24 mouse cellular contexts compared by ENCODE assay signal in genomic region chr2:37376018-37376417, GRCm38 (mm10). TPM values are rescaled to one million over a fixed set of nuclear protein-coding genes. Genes with fewer than 3 reads are reported as not detected.
DNase-seq lines count a peak whose midpoint lies in the region; ATAC-seq and TF ChIP-seq lines count a peak whose summit lies in the region.
"Had no signal": no experiment of that assay in that cellular context is flagged by ENCODE, and none has a peak within 500 bp of the region (broad histone marks: within the 10 kb centered on the region; RNA-seq: fewer than 3 reads in every experiment).

No protein-coding gene starts in this region.

- H3K27ac ChIP-seq in embryonic facial prominence, embryonic 14.5 days (replicated peaks; ENCODE audit: low read depth, low read length), result no peak overlapping the region
- H3K27ac ChIP-seq in embryonic facial prominence, embryonic 10.5 days (replicated peaks), result no peak overlapping the region
- H3K27ac ChIP-seq in liver, embryonic 13.5 days, result no peak overlapping the region
- no peak overlapping the region for H3K27ac ChIP-seq in hindbrain, embryonic 11.5 days (ENCODE audit: low read depth, low read length)
- H3K27ac ChIP-seq: heart, embryonic 15.5 days; hindbrain, embryonic 10.5 days; limb, embryonic 12.5 days; midbrain, embryonic 12.5 days had no signal

- DNase-seq in embryonic facial prominence, embryonic 14.5 days (ENCODE audit: low spot score), result peak; percentile 14
- no peak for DNase-seq in embryonic facial prominence, embryonic 10.5 days (ENCODE audit: low spot score)
- DNase-seq in 416B (ENCODE audit: low read depth) (peak; percentile 93), Patski (ENCODE audit: low read depth, low spot score) (peak; percentile 34)
- peak; percentile 21 for DNase-seq in liver, embryonic 13.5 days
- DNase-seq in hindbrain, embryonic 11.5 days (ENCODE audit: low spot score), result no peak
- no peak for DNase-seq in retina, embryonic 14.5 days (ENCODE audit: low spot score)
- no peak for DNase-seq in right cerebral cortex, adult 18-20 months
- DNase-seq: adrenal gland, adult 2 months; cerebellum, adult 11-12 months; cerebellum, postnatal 25 days; forebrain, postnatal 0 days; heart, adult 18-20 months; kidney, adult 9 months; lung, embryonic 14.5 days; lung, postnatal 4 days; thymus, adult 18-20 months had no signal

- no peak overlapping the region for H3K4me2 ChIP-seq in embryonic facial prominence, embryonic 14.5 days (ENCODE audit: low read depth, low read length)
- no peak overlapping the region for H3K4me2 ChIP-seq in liver, embryonic 13.5 days
- H3K4me2 ChIP-seq in hindbrain, embryonic 11.5 days (replicated peaks; ENCODE audit: low read depth, low read length), result no peak overlapping the region
- H3K4me2 ChIP-seq: heart, embryonic 15.5 days; limb, embryonic 12.5 days; lung, embryonic 14.5 days; midbrain, embryonic 12.5 days had no signal

- H3K36me3 ChIP-seq in embryonic facial prominence, embryonic 14.5 days (ENCODE audit: control insufficient read depth, insufficient read depth, low read length), result peaks cover 58% of the 10 kb centered on the region
- peaks cover 89% of the 10 kb centered on the region for H3K36me3 ChIP-seq in embryonic facial prominence, embryonic 10.5 days (replicated peaks)
- H3K36me3 ChIP-seq in liver, embryonic 13.5 days, result peaks cover 33% of the 10 kb centered on the region
- H3K36me3 ChIP-seq in hindbrain, embryonic 11.5 days (ENCODE audit: control insufficient read depth, insufficient read depth, low read length), result peaks cover 5% of the 10 kb centered on the region

- no peaks in the 10 kb centered on the region for H3K4me1 ChIP-seq in embryonic facial prominence, embryonic 14.5 days (ENCODE audit: control insufficient read depth, insufficient read depth, low read length)
- no peaks in the 10 kb centered on the region for H3K4me1 ChIP-seq in embryonic facial prominence, embryonic 10.5 days
- 0 out of 2 replicates have a peak, but pooled peaks cover 5% of the 10 kb centered on the region for H3K4me1 ChIP-seq in liver, embryonic 13.5 days (replicated peaks)
- no peaks in the 10 kb centered on the region for H3K4me1 ChIP-seq in hindbrain, embryonic 11.5 days (replicated peaks; ENCODE audit: control insufficient read depth, insufficient read depth, low read length)
- H3K4me1 ChIP-seq: heart, embryonic 15.5 days; hindbrain, embryonic 10.5 days; limb, embryonic 12.5 days; midbrain, embryonic 12.5 days had no signal

- 86% methylated on average over 1 of the region's 1 CpGs for WGBS in embryonic facial prominence, embryonic 14.5 days
- WGBS in embryonic facial prominence, embryonic 10.5 days, result 97% methylated on average over 1 of the region's 1 CpGs
- WGBS in liver, embryonic 13.5 days (ENCODE audit: insufficient replicate concordance), result 26% methylated on average over 1 of the region's 1 CpGs
- WGBS in hindbrain, embryonic 11.5 days, result 92% methylated on average over 1 of the region's 1 CpGs

- CTCF ChIA-PET in Patski (lab: Charles Lee), result no interaction called here

- no peak overlapping the region for H3K4me3 ChIP-seq in embryonic facial prominence, embryonic 14.5 days (ENCODE audit: low read depth, low read length)
- no peak overlapping the region for H3K4me3 ChIP-seq in embryonic facial prominence, embryonic 10.5 days
- no peak overlapping the region for H3K4me3 ChIP-seq in liver, embryonic 13.5 days (replicated peaks)
- H3K4me3 ChIP-seq in hindbrain, embryonic 11.5 days (ENCODE audit: low read depth, low read length), result no peak overlapping the region
- H3K4me3 ChIP-seq: erythroblast, embryonic 14.5 days; heart, embryonic 15.5 days; hindbrain, embryonic 10.5 days; limb, embryonic 12.5 days; midbrain, embryonic 12.5 days had no signal

- no peaks in the 10 kb centered on the region for H3K27me3 ChIP-seq in embryonic facial prominence, embryonic 14.5 days (replicated peaks; ENCODE audit: control insufficient read depth, insufficient read depth, low read length)
- no peaks in the 10 kb centered on the region for H3K27me3 ChIP-seq in embryonic facial prominence, embryonic 10.5 days (replicated peaks; ENCODE audit: low read depth, poor library complexity, severe bottlenecking)
- no peaks in the 10 kb centered on the region for H3K27me3 ChIP-seq in Patski
- H3K27me3 ChIP-seq in liver, embryonic 13.5 days, result no peaks in the 10 kb centered on the region
- H3K27me3 ChIP-seq in hindbrain, embryonic 11.5 days (ENCODE audit: control insufficient read depth, insufficient read depth, low read length), result no peaks in the 10 kb centered on the region
- H3K27me3 ChIP-seq: heart, embryonic 15.5 days; limb, embryonic 12.5 days; midbrain, embryonic 12.5 days had no signal

- no peak for TF ChIP-seq CTCF in Patski (IDR thresholded peaks at IDR 0.05)

- POLR2A ChIA-PET in Patski (lab: Charles Lee), result no interaction called here

- no peak for ATAC-seq in embryonic facial prominence, embryonic 14.5 days (ENCODE audit: low read depth)
- ATAC-seq in Patski, result peak; percentile 74
- ATAC-seq in liver, embryonic 13.5 days (ENCODE audit: low read depth), result no peak
- ATAC-seq in hindbrain, embryonic 11.5 days (ENCODE audit: low FRiP score), result no peak
- ATAC-seq: forebrain, postnatal 0 days had no signal

- no peak overlapping the region for H3K9ac ChIP-seq in embryonic facial prominence, embryonic 14.5 days (ENCODE audit: low read depth, low read length)
- no peak overlapping the region for H3K9ac ChIP-seq in liver, embryonic 13.5 days
- H3K9ac ChIP-seq in hindbrain, embryonic 11.5 days (ENCODE audit: low read depth, low read length), result no peak overlapping the region
- H3K9ac ChIP-seq: forebrain, postnatal 0 days; heart, embryonic 15.5 days; limb, embryonic 12.5 days; lung, embryonic 14.5 days; midbrain, embryonic 12.5 days had no signal

- in situ Hi-C loops in Patski (cut with MboI; ENCODE audit: low pct_unique_long_range_greater_than_20kb), result loop anchor here (25.0 kb wide), 1 partner anchor 1661 kb away; no protein-coding TSS in a partner anchor

- H3K9me3 ChIP-seq in embryonic facial prominence, embryonic 14.5 days (ENCODE audit: control insufficient read depth, low read length), result no peaks in the 10 kb centered on the region
- H3K9me3 ChIP-seq in embryonic facial prominence, embryonic 10.5 days, result no peaks in the 10 kb centered on the region
- no peaks in the 10 kb centered on the region for H3K9me3 ChIP-seq in liver, embryonic 13.5 days (replicated peaks)
- H3K9me3 ChIP-seq in hindbrain, embryonic 11.5 days (ENCODE audit: control insufficient read depth, low read length), result no peaks in the 10 kb centered on the region
- H3K9me3 ChIP-seq: heart, embryonic 15.5 days; hindbrain, embryonic 10.5 days; limb, embryonic 12.5 days; midbrain, embryonic 12.5 days had no signal

RNA-seq across cellular contexts. Expression of gene Pdcl, which starts 16.9 kb away (rescaled TPM):
- 41.2 and 47.0 TPM in 2 replicates for polyA plus RNA-seq in embryonic facial prominence, embryonic 14.5 days (2014; fragmentation: Nextera tagmentation; extraction: Ambion mirVana)
- polyA plus RNA-seq in embryonic facial prominence, embryonic 10.5 days (2016; fragmentation: Nextera tagmentation; extraction: Ambion mirVana), result 51.3 and 51.6 TPM in 2 replicates
- polyA plus RNA-seq in Patski (2021), result 40.6 TPM
- 13.0 and 18.1 TPM in 2 replicates for polyA plus RNA-seq in liver, embryonic 13.5 days (2015; fragmentation: Nextera tagmentation; extraction: Ambion mirVana)
- 76.5 and 83.5 TPM in 2 replicates for polyA plus RNA-seq in hindbrain, embryonic 11.5 days (2014; fragmentation: Nextera tagmentation; extraction: Ambion mirVana)

RNA-seq across cellular contexts. Expression of gene Rc3h2, which starts 46.7 kb away (rescaled TPM):
- polyA plus RNA-seq in embryonic facial prominence, embryonic 14.5 days (2014; fragmentation: Nextera tagmentation; extraction: Ambion mirVana), result 15.2 and 15.6 TPM in 2 replicates
- polyA plus RNA-seq in embryonic facial prominence, embryonic 10.5 days (2016; fragmentation: Nextera tagmentation; extraction: Ambion mirVana), result 18.9 and 20.1 TPM in 2 replicates
- polyA plus RNA-seq in Patski (2021), result 24.0 TPM
- polyA plus RNA-seq in liver, embryonic 13.5 days (2015; fragmentation: Nextera tagmentation; extraction: Ambion mirVana), result 3.7 and 4.0 TPM in 2 replicates
- polyA plus RNA-seq in hindbrain, embryonic 11.5 days (2014; fragmentation: Nextera tagmentation; extraction: Ambion mirVana), result 22.7 and 33.4 TPM in 2 replicates

RNA-seq across cellular contexts. Expression of gene Olfr368, which starts 49.7 kb away (rescaled TPM):
- 0.29 TPM in 1 of 2 replicates, not detected in the other for polyA plus RNA-seq in embryonic facial prominence, embryonic 14.5 days (2014; fragmentation: Nextera tagmentation; extraction: Ambion mirVana)
- polyA plus RNA-seq in embryonic facial prominence, embryonic 10.5 days (2016; fragmentation: Nextera tagmentation; extraction: Ambion mirVana), result not detected in 2 replicates
- polyA plus RNA-seq in Patski (2021), result not detected
- polyA plus RNA-seq in liver, embryonic 13.5 days (2015; fragmentation: Nextera tagmentation; extraction: Ambion mirVana), result not detected in 2 replicates
- polyA plus RNA-seq in hindbrain, embryonic 11.5 days (2014; fragmentation: Nextera tagmentation; extraction: Ambion mirVana), result not detected in 2 replicates
- polyA plus RNA-seq: adrenal gland, adult 2 months; erythroblast, embryonic 14.5 days; forebrain, postnatal 0 days; heart, embryonic 15.5 days; hindbrain, embryonic 10.5 days; limb, embryonic 12.5 days; lung, embryonic 14.5 days; midbrain, embryonic 12.5 days; small intestine, adult 2 months; stomach, embryonic 14.5 days had no signal

Comparison
In these comparisons a context has a peak if more than half of its experiments do, and no peak if none do; other contexts are left out.
1. DNase-seq: peak in embryonic facial prominence, embryonic 14.5 days (single experiment), 416B (single experiment), Patski (single experiment) and liver, embryonic 13.5 days (single experiment); none in embryonic facial prominence, embryonic 10.5 days (single experiment), hindbrain, embryonic 11.5 days (single experiment), retina, embryonic 14.5 days (single experiment) and right cerebral cortex, adult 18-20 months (single experiment).